Comparison of ENCODE assay signal across 26 mouse cellular contexts in the genomic region with DNA sequence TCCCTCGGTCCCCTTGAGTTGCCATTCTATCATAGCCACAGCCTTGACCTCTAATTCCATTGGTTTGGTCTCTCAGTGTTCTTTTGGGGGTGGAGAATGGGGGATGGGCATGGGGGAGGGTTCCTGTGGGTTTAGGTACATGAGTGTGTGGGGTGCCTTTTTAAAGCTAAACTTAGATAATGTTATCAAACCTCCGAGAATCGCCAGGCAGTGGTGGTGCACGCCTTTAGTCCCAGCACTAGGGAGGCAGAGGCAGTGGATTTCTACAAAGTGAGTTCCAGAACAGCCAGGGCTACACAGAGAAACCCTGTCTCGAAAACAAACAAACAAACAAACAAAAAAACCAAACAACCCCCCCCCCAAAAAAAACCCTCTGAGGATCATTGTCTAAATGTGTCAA. TPM values are rescaled to one million over a fixed set of nuclear protein-coding genes. Genes with fewer than 3 reads are reported as not detected.
"Had no signal": no experiment of that assay in that cellular context is flagged by ENCODE, and none has a peak within 500 bp of the region (broad histone marks: within the 10 kb centered on the region; RNA-seq: fewer than 3 reads in every experiment).

No protein-coding gene starts in this region.

- DNase-seq: kidney, adult 8-10 months; kidney, postnatal 10 days; kidney, postnatal 4 days; left cerebral cortex, postnatal 4 days; lung, adult 2 months; right cerebral cortex, adult 18-20 months; right cerebral cortex, postnatal 14 days; right cerebral cortex, postnatal 4 days; thymus, postnatal 25 days had no signal

- H3K36me3 ChIP-seq: kidney, embryonic 15.5 days; limb, embryonic 12.5 days; limb, embryonic 15.5 days; midbrain, embryonic 13.5 days; stomach, embryonic 15.5 days had no signal

- ATAC-seq: intestine, postnatal 0 days; midbrain, embryonic 13.5 days had no signal

- H3K9ac ChIP-seq: kidney, embryonic 15.5 days; limb, embryonic 12.5 days; limb, embryonic 15.5 days; midbrain, embryonic 13.5 days; stomach, embryonic 15.5 days had no signal

- H3K27me3 ChIP-seq: kidney, embryonic 15.5 days; limb, embryonic 12.5 days; limb, embryonic 15.5 days; midbrain, embryonic 13.5 days; stomach, embryonic 15.5 days had no signal

- H3K4me1 ChIP-seq: limb, embryonic 12.5 days; limb, embryonic 15.5 days; midbrain, embryonic 13.5 days; stomach, embryonic 15.5 days had no signal

- H3K4me2 ChIP-seq: kidney, embryonic 15.5 days; limb, embryonic 12.5 days; limb, embryonic 15.5 days; midbrain, embryonic 13.5 days; stomach, embryonic 15.5 days had no signal

- H3K9me3 ChIP-seq: kidney, embryonic 15.5 days; limb, embryonic 12.5 days; limb, embryonic 15.5 days; midbrain, embryonic 13.5 days; stomach, embryonic 15.5 days had no signal

- H3K4me3 ChIP-seq: kidney, embryonic 15.5 days; limb, embryonic 12.5 days; limb, embryonic 15.5 days; midbrain, embryonic 13.5 days; stomach, embryonic 15.5 days had no signal

- H3K27ac ChIP-seq: kidney, embryonic 15.5 days; limb, embryonic 12.5 days; limb, embryonic 15.5 days; macrophage; midbrain, embryonic 13.5 days; stomach, embryonic 15.5 days had no signal

RNA-seq across cellular contexts. Expression of gene Gm8439, which starts 7.7 kb away (rescaled TPM):
- total RNA-seq: layer of hippocampus, adult 18-20 months; layer of hippocampus, postnatal 14 days; left cerebral cortex, adult 8-10 months; left cerebral cortex, postnatal 14 days; left cerebral cortex, postnatal 4 days; midbrain, postnatal 0 days had no signal
- polyA plus RNA-seq: intestine, embryonic 14.5 days; intestine, postnatal 0 days; kidney, embryonic 15.5 days; limb, embryonic 12.5 days; limb, embryonic 15.5 days; lung, adult 2 months; lung, embryonic 16.5 days; macrophage; midbrain, embryonic 13.5 days; midbrain, postnatal 0 days; neural tube, embryonic 11.5 days; neural tube, embryonic 14.5 days; stomach, embryonic 15.5 days; thymus, postnatal 0 days had no signal

RNA-seq across cellular contexts. Expression of gene Slfnl1, which starts 48.9 kb away (rescaled TPM):
- polyA plus RNA-seq: intestine, embryonic 14.5 days; intestine, postnatal 0 days; kidney, embryonic 15.5 days; limb, embryonic 12.5 days; limb, embryonic 15.5 days; lung, embryonic 16.5 days; macrophage; midbrain, embryonic 13.5 days; midbrain, postnatal 0 days; neural tube, embryonic 11.5 days; stomach, embryonic 15.5 days; thymus, postnatal 0 days had no signal
